Mouse (Mus musculus) myocyte (in vitro differentiated cells): Measurements from ENCODE around the gene Ipcef1. TPM values are rescaled to one million over a fixed set of nuclear protein-coding genes. Genes with fewer than 3 reads are reported as not detected.

Experiments
- H3K27me3 ChIP-seq: one replicate; pipeline ENCODE4 v1.6.1; 2011; ENCODE audit not compliant: control insufficient read depth, insufficient read depth, insufficient read length
- H3K36me3 ChIP-seq: one replicate; pipeline ENCODE4 v1.6.1; 2011; ENCODE audit not compliant: control insufficient read depth, insufficient read depth
- H3K4me2 ChIP-seq: one replicate; pipeline ENCODE4 v1.6.1; 2011; ENCODE audit warnings: low read depth, control low read depth
- H3K4me3 ChIP-seq: one replicate; pipeline ENCODE4 v1.5.1; 2011; ENCODE audit warnings: mild to moderate bottlenecking, control low read depth, moderate library complexity
- H3K79me2 ChIP-seq: one replicate; pipeline ENCODE4 v1.6.1; 2011; ENCODE audit not compliant: control insufficient read depth, insufficient read depth
- H3ac ChIP-seq: one replicate; pipeline ENCODE4 v1.6.1; 2011; ENCODE audit not compliant: control insufficient read depth, insufficient read length
- CEBPB ChIP-seq: IDR thresholded peaks from 2 replicates; pipeline ENCODE4 v1.6.1; 2011; ENCODE audit warnings: mild to moderate bottlenecking, moderate library complexity; ENCODE audit not compliant: poor library complexity, insufficient read depth, severe bottlenecking
- E2F4 ChIP-seq: IDR thresholded peaks from one replicate; pipeline ENCODE4 v1.6.1; 2011; ENCODE audit warnings: mild to moderate bottlenecking, control low read depth, moderate library complexity; ENCODE audit not compliant: insufficient read depth
- MAX ChIP-seq: IDR thresholded peaks from one replicate; pipeline ENCODE4 v1.6.1; 2011; ENCODE audit warnings: low read depth, mild to moderate bottlenecking, control low read depth
- MYOD1 ChIP-seq, 3 experiments: IDR thresholded peaks; one replicate each; pipeline ENCODE4 v1.6.1; 2011; ENCODE audit warnings: control low read depth in 2 of 3, low read depth in 2 of 3, mild to moderate bottlenecking in 2 of 3, moderate library complexity in 1 of 3; ENCODE audit not compliant: insufficient read length in 2 of 3, control insufficient read depth in 1 of 3
- MYOG ChIP-seq, 3 experiments: IDR thresholded peaks; one replicate each; pipeline ENCODE4 v1.6.1; 2011; ENCODE audit warnings: control low read depth in 2 of 3, low read depth in 2 of 3, mild to moderate bottlenecking in 2 of 3; ENCODE audit not compliant: insufficient read length in 2 of 3, control insufficient read depth in 1 of 3, insufficient read depth in 1 of 3
- POLR2A ChIP-seq: IDR thresholded peaks from one replicate; pipeline ENCODE4 v1.6.1; 2011; ENCODE audit warnings: low read depth, mild to moderate bottlenecking, control low read depth, moderate library complexity; ENCODE audit not compliant: insufficient read length
- POLR2AphosphoS2 ChIP-seq: IDR thresholded peaks from one replicate; pipeline ENCODE4 v1.6.1; 2011; ENCODE audit warnings: low read depth, control low read depth; ENCODE audit not compliant: insufficient read length
- REST ChIP-seq: IDR thresholded peaks from one replicate; pipeline ENCODE4 v1.6.1; 2011; ENCODE audit warnings: mild to moderate bottlenecking, control low read depth, moderate library complexity; ENCODE audit not compliant: insufficient read depth, insufficient read length
- SRF ChIP-seq: IDR thresholded peaks from one replicate; pipeline ENCODE4 v1.6.1; 2011; ENCODE audit warnings: low read depth; ENCODE audit not compliant: control insufficient read depth, insufficient read length
- TCF12 ChIP-seq: IDR thresholded peaks from one replicate; pipeline ENCODE4 v1.6.1; 2011; ENCODE audit warnings: mild to moderate bottlenecking, control low read depth; ENCODE audit not compliant: poor library complexity, insufficient read depth, severe bottlenecking
- TCF3 ChIP-seq: IDR thresholded peaks from one replicate; pipeline ENCODE4 v1.6.1; 2011; ENCODE audit warnings: low read depth, control low read depth; ENCODE audit not compliant: insufficient read length
- USF1 ChIP-seq: IDR thresholded peaks from one replicate; pipeline ENCODE4 v1.6.1; 2011; ENCODE audit warnings: low read depth, mild to moderate bottlenecking, control low read depth, moderate library complexity
- polyA plus RNA-seq: library from polyadenylated mRNA; unstranded; fragments of >200 nt; fragmentation: generic; extraction: Trizol; gene quantifications from one replicate; pipeline ENCODE4 v1.2.1, GENCODE M21; 2012; ENCODE audit warnings: missing spikeins

The Ipcef1 gene
- polyA plus RNA-seq, result not detected

DNA sequence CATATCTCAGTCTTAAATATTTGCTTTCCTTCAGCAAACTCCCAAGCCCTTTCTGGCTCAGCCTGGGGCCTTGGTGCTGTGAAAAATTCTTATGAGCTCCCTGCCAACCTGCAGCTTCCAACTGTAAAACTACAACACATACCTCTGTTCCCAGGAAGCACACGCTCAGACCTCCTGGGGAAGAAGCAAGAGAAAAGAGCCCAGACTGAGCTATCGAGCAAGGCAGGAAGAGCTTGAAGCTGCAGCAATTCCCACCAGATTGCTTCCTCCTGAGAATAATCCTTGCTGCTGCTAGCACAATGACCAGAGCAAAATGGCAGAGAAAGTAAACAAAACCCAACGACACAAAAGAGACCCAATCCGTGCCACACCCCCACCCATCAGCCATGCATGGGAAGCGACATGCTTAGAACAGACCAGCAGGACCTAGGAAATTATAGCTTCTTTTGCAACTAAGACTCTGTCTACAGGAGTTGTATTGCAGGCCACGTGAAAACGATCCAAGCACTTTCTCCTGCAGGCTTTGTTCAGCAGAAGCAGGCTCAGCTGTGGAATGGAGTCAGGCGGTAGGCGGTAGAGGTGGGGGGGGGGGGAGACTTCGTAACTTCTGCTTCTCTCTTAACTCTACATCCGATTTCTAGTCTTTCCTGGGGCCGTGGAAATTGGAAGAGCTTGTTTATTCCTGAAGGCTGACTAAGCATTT, at the start of gene Ipcef1:
Ipcef1 (minus strand) TSS at position 164 of the 703 bp plus-strand sequence.
- Histone ChIP-seq H3K27me3 (no peaks in the 10 kb centered on the region), H3K36me3 (no peaks in the 10 kb centered on the region), H3ac (no peak within 1 kb of the TSS), H3K4me2 (no peak within 1 kb of the TSS), H3K4me3 (no peak within 1 kb of the TSS), H3K79me2 (no peaks in the 10 kb centered on the region)
- TF ChIP-seq E2F4 (no peak), SRF (no peak), REST (no peak), POLR2AphosphoS2 (no peak), MYOD1 (IDR thresholded peaks at IDR 0.05; ENCODE audit: control insufficient read depth in 1 of 3, insufficient read length in 2 of 3, low read depth in 2 of 3) (no peak)

DNA sequence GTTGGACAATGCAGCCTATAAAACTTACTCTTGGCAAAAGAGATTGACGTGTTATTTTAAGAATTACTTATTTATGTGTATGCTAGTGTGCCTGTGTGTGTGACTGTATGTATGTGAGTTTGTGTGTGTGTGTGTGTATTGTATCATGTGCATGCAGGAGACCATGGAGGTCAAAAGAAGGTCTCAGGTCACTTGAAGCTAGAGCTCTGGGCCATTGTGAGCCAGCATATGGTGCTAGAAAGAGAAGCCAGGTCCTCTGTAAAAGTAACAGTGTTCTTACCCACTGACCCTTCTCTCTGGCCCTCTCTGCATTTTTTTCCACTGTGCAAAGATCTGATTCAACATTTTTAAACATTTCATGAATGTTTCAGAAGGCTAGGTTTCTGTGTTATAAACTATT, 25.7 kb upstream of the Ipcef1 start:
- Histone ChIP-seq H3K4me3 (no peak overlapping the region), H3K79me2 (no peaks in the 10 kb centered on the region), H3K36me3 (no peaks in the 10 kb centered on the region), H3K4me2 (no peak overlapping the region), H3K27me3 (no peaks in the 10 kb centered on the region), H3ac (no peak overlapping the region)
- no peak for TF ChIP-seq POLR2A
- TF ChIP-seq CEBPB, result no peak
- no peak for TF ChIP-seq POLR2AphosphoS2
- no peak for TF ChIP-seq E2F4
- TF ChIP-seq MAX, result no peak
- no peak for TF ChIP-seq MYOD1 (IDR thresholded peaks at IDR 0.05; ENCODE audit: control insufficient read depth in 1 of 3, insufficient read length in 2 of 3, low read depth in 2 of 3)
- TF ChIP-seq REST, result no peak
- no peak for TF ChIP-seq TCF3
- no peak for TF ChIP-seq SRF
- no peak for TF ChIP-seq MYOG (IDR thresholded peaks at IDR 0.05; ENCODE audit: control insufficient read depth in 1 of 3, insufficient read depth in 1 of 3, insufficient read length in 2 of 3, low read depth in 2 of 3)
- TF ChIP-seq USF1, result no peak
- no peak for TF ChIP-seq TCF12

DNA sequence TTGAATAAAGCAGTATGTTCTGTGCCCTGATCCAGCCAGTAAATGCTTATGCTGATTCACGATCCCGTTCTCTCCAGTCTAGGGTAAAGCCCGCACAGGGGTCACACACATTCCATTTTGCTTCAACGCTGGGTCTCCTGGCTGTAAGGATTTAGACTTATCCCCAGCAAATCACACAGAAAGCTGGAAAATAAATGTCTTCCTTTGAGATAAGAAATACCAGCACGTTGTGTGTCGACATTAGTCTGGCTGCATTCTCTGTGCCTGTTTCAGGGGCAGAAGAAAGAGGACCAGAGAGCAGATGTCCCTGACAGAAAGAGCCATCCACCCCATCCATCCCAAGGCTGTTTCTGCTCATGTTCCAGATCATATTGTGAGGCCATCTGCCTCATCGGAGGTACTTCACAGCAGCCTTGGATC, 25.1 kb upstream of the Ipcef1 start:
- Histone ChIP-seq H3K79me2 (no peaks in the 10 kb centered on the region), H3K27me3 (no peaks in the 10 kb centered on the region), H3K36me3 (no peaks in the 10 kb centered on the region), H3K4me3 (peak overlapping the region; percentile 2), H3ac (no peak overlapping the region), H3K4me2 (peak overlapping the region; percentile 61)
- no peak for TF ChIP-seq USF1
- TF ChIP-seq MYOD1 (IDR thresholded peaks at IDR 0.05; ENCODE audit: control insufficient read depth in 1 of 3, insufficient read length in 2 of 3, low read depth in 2 of 3), result no peak
- TF ChIP-seq SRF, result no peak
- TF ChIP-seq TCF3, result no peak
- no peak for TF ChIP-seq MAX
- TF ChIP-seq E2F4, result no peak
- no peak for TF ChIP-seq REST

DNA sequence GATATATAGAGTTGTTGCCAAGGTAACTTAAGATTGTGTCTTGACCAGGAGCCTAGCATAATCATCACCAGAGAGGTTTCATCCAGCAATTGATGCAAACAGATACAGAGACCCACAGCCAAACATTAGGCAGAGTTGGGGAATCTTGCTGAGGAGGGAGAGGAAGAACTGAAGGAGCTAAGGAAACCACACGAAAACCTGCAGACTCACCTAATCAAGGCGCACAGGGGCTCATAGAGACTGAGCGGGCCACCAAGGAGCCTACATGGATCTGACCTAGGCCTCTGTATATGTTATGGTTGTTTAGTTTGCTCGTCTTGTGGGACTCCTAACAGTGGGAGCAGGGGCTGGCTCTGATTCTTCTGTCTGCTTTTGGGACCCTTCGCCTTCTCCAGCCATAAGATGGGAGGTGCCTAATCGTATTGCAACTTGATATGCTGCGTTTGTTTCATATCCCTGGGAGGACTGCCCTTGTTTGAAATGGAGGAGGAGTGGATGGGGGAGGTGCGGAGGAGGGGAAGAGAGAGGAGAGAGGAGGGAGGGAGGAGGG, 24.5 kb upstream of the Ipcef1 start:
- Histone ChIP-seq H3ac (no peak overlapping the region), H3K36me3 (no peaks in the 10 kb centered on the region), H3K27me3 (no peaks in the 10 kb centered on the region), H3K4me3 (peak overlapping the region; percentile 2), H3K79me2 (no peaks in the 10 kb centered on the region), H3K4me2 (peak overlapping the region; percentile 75)
- no peak for TF ChIP-seq POLR2AphosphoS2
- TF ChIP-seq CEBPB, result 0 out of 2 replicates have a peak, but pooled peaks have one; percentile 6

DNA sequence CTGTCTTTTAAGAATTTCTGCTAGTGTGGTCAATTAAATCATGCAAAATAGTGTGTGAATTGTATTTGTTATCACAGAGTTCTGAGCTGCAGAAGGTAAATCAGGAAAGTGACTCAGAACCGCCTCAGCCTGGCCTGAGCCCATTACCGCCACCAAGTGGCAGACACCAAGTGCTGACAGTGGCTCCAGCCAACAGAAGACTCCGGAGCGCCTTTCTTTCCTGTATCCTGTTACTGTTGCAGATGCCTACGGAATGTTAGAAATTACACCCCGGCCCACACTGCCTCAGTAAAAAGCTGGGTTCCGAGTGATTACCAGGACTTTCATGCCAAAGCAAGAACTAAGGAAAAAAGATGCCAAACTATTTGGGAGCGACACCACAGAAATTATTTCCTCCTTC, 23.9 kb upstream of the Ipcef1 start:
- TF ChIP-seq MYOG (IDR thresholded peaks at IDR 0.05; ENCODE audit: control insufficient read depth in 1 of 3, insufficient read depth in 1 of 3, insufficient read length in 2 of 3, low read depth in 2 of 3) (peak in 1 of 3 experiments; percentile 5), TCF3 (no peak), E2F4 (no peak), POLR2AphosphoS2 (no peak)
- Histone ChIP-seq H3K4me3 (no peak overlapping the region), H3K27me3 (no peaks in the 10 kb centered on the region), H3K36me3 (no peaks in the 10 kb centered on the region), H3K4me2 (peak overlapping the region; percentile 75), H3ac (no peak overlapping the region), H3K79me2 (no peaks in the 10 kb centered on the region)
